Mouse (Mus musculus) bone marrow, adult 2 months (tissue): ENCODE data around the gene Fam19a3.
"Not testable (repeated sequence)": the region's sequence is repeated elsewhere in the genome, so short reads cannot be mapped to it uniquely, and the experiment has no call there.

ENCODE experiments used
- CTCF ChIP-seq: fragments of 200-500 bp; IDR thresholded peaks from 2 replicates; pipeline ENCODE4 v1.5.1; 2011; ENCODE audit warnings: low read length, control low read depth; ENCODE audit not compliant: control insufficient read depth, insufficient read depth
- POLR2A ChIP-seq: fragments of 200-500 bp; IDR thresholded peaks from 2 replicates; pipeline ENCODE4 v1.6.1; 2011; ENCODE audit warnings: low read depth, mild to moderate bottlenecking, control low read depth, low read length, borderline replicate concordance; ENCODE audit not compliant: control insufficient read depth

DNA sequence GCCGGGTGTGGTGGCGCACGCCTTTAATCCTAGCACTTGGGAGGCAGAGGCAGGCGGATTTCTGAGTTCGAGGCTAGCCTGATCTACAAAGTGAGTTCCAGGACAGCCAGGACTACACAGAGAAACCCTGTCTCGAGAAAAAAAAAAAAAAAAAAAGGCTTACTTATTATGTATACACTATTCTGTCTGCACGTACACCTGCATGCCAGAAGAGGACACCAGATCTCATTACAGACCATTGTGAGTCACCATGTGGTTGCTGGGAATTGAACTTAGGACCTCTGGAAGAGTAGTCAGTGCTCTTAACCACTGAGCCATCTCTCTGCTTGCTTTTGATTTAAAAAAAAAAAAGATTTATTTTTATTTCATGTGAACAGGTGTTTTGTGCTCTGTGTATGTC lies 31.6 kb upstream of the Fam19a3 start:
- not testable (repeated sequence) for TF ChIP-seq CTCF, POLR2A
